Mouse (Mus musculus) intestine, embryonic 14.5 days (tissue): ENCODE measurements around the gene Nfs1. TPM values are rescaled to one million over a fixed set of nuclear protein-coding genes. Genes with fewer than 3 reads are reported as not detected.
A peak's percentile ranks its signal among the peaks of the same experiment; 100 is the strongest.
"Not testable (repeated sequence)": the region's sequence is repeated elsewhere in the genome, so short reads cannot be mapped to it uniquely, and the experiment has no call there.

Experiments used
- ATAC-seq: fragments of 200-750 bp; cut with Nextera tagmentation; replicated peaks from 2 replicates; pipeline ENCODE4 v1.8.0; 2017; ENCODE audit warnings: low read depth, moderate number of reproducible peaks, moderate TSS enrichment, moderate library complexity; ENCODE audit not compliant: low FRiP score, low TSS enrichment
- DNase-seq: peaks from one replicate; pipeline ENCODE4 v3.0.0-alpha.2; 2018; ENCODE audit warnings: low spot score
- H3K27ac ChIP-seq: fragments of 300-500 bp; sonication (generic); 2 replicates; pipeline ENCODE4 v1.5.1; 2014; ENCODE audit warnings: low read depth, mild to moderate bottlenecking, control low read depth
- H3K27me3 ChIP-seq: fragments of 300-500 bp; sonication (generic); replicated peaks from 2 replicates; pipeline ENCODE4 v1.6.1; 2014; ENCODE audit warnings: low read length, control low read depth; ENCODE audit not compliant: control insufficient read depth, insufficient read depth
- H3K36me3 ChIP-seq: fragments of 300-500 bp; sonication (generic); 2 replicates; pipeline ENCODE4 v1.6.1; 2014; ENCODE audit warnings: low read length, control low read depth; ENCODE audit not compliant: control insufficient read depth, insufficient read depth
- H3K4me1 ChIP-seq: fragments of 300-500 bp; sonication (generic); replicated peaks from 2 replicates; pipeline ENCODE4 v1.6.1; 2014; ENCODE audit warnings: low read length, control low read depth, mixed read lengths; ENCODE audit not compliant: control insufficient read depth, insufficient read depth
- H3K4me2 ChIP-seq: fragments of 300-500 bp; sonication (generic); 2 replicates; pipeline ENCODE4 v1.6.1; 2014; ENCODE audit warnings: low read length
- H3K4me3 ChIP-seq: fragments of 300-500 bp; sonication (generic); 2 replicates; pipeline ENCODE4 v1.5.1; 2014; ENCODE audit warnings: low read depth, low read length, control low read depth, mixed read lengths
- H3K9ac ChIP-seq: fragments of 300-500 bp; sonication (generic); 2 replicates; pipeline ENCODE4 v1.6.1; 2014; ENCODE audit warnings: mild to moderate bottlenecking, low read length
- H3K9me3 ChIP-seq: fragments of 300-500 bp; sonication (generic); 2 replicates; pipeline ENCODE4 v1.6.1; 2016; ENCODE audit warnings: low read length, control low read depth; ENCODE audit not compliant: control insufficient read depth
- WGBS: fragments of 180-500 bp; shearing (Covaris S2); extraction: QIAGEN DNeasy Blood & Tissue Kit; methylation state at CpG from one replicate; pipeline ENCODE4 v1.1.7; 2014; 5-methylcytosine and 5-hydroxymethylcytosine counted together
- polyA plus RNA-seq: library from polyadenylated mRNA; unstranded; fragments of >200 nt; fragmentation: Nextera tagmentation; extraction: Ambion mirVana; gene quantifications from 2 replicates; pipeline ENCODE4 v1.2.1, GENCODE M21; 2014

The Nfs1 gene
- polyA plus RNA-seq, 1 experiment from 2014 or later = 51.1 TPM

- H3K4me2 ChIP-seq = no peak within 1 kb of the TSS
- ATAC-seq (no peak), DNase-seq (no peak)
- H3K27me3 ChIP-seq = no peaks in the 10 kb centered on the region
- no peaks in the 10 kb centered on the region for H3K4me1 ChIP-seq
- no peaks in the 10 kb centered on the region for H3K9me3 ChIP-seq
- H3K36me3 ChIP-seq = peaks cover 39% of the 10 kb centered on the region
- H3K27ac ChIP-seq = no peak within 1 kb of the TSS
- 94% methylated on average over 5 of the region's 5 CpGs for WGBS
- no peak within 1 kb of the TSS for H3K9ac ChIP-seq
- no peak within 1 kb of the TSS for H3K4me3 ChIP-seq
Measured at GRCm38 (mm10) chr2:156126992-156127391, 17.0 kb downstream of the Nfs1 start, which contains the start of gene Gm28036. TSS of gene Gm28036 (minus strand) at chr2:156127092.

DNA sequence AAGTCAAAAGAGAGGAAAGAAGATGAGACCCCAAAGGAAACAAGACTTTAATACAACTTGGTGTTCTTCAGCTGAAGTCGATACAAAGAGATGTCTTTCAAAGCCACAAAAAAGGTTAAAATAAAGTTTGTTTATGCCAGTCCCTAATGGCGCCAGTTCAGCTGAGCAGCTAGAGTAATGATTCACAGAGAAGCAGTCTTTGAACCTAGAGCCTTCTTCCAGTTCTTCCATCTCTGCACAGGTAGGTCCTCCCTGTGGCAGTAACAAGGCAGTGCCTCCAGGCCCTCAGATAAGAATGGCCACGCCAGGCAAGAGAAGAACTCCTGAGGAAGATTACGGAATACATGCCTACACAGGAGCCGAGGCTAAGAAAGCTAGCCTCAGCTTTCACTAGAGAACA is 20.3 kb downstream of the Nfs1 start:
- Histone ChIP-seq H3K27me3 (no peaks in the 10 kb centered on the region), H3K27ac (no peak overlapping the region), H3K9ac (no peak overlapping the region), H3K36me3 (peaks cover 32% of the 10 kb centered on the region), H3K4me1 (no peaks in the 10 kb centered on the region), H3K4me2 (no peak overlapping the region), H3K9me3 (no peaks in the 10 kb centered on the region), H3K4me3 (no peak overlapping the region)
- DNase-seq = no peak
- whole genome bisulfite sequencing = 94% methylated on average over 5 of the region's 5 CpGs
- ATAC-seq = no peak

DNA sequence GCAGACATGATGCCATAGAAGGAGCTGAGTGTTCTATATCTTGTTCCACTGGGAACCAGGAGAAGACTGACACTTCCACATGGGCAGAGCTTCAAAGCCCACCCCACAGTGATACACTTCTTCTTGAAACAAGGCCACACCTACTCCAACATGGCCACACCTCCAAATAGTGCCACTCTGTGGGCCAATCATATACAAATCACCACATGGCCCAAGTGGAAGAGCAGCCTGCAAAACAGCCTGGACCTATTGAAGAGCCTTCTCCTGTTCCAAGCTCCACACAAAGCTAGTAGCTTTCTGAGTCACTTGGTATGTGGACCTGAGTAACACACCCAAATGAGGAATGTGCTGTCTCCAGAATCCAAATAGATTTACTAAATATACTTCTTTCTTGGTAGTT is 24.4 kb downstream of the Nfs1 start:
- Histone ChIP-seq H3K4me2 (no peak overlapping the region), H3K27me3 (no peaks in the 10 kb centered on the region), H3K27ac (no peak overlapping the region), H3K9me3 (no peaks in the 10 kb centered on the region), H3K36me3 (peaks cover 10% of the 10 kb centered on the region), H3K4me1 (no peaks in the 10 kb centered on the region), H3K9ac (no peak overlapping the region), H3K4me3 (no peak overlapping the region)
- ATAC-seq = no peak
- DNase-seq = no peak

DNA sequence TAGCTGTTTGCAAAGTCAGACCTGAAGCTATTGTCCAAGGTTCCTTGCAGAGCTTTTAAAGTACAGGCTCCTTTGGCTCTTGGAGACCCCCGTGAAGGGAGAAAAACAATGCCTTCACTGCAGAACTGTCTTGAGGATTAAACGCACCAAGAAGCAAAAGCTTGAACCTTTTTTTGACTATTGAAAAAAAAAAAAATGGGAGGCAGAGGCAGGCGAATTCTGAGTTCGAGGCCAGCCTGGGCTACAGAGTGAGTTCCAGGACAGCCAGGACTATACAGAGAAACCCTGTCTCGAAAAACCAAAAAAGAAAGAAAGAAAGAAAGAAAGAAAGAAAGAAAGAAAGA is 31.9 kb downstream of the Nfs1 start:
- not testable (repeated sequence) for H3K36me3 ChIP-seq, H3K27ac ChIP-seq, H3K27me3 ChIP-seq, H3K4me1 ChIP-seq, H3K9me3 ChIP-seq, ATAC-seq, DNase-seq
- peak overlapping the region; percentile 97 for H3K4me3 ChIP-seq
- 29% methylated on average over 5 of the region's 5 CpGs for WGBS
- peak overlapping the region; percentile 97 for H3K9ac ChIP-seq
- H3K4me2 ChIP-seq = peak overlapping the region; percentile 47

GRCm38 (mm10) chr2:156111358-156112079 is 32.5 kb downstream of the Nfs1 start, which contains the start of the genes Cpne1 and Rbm12:
TSS of gene Cpne1 (minus strand) at chr2:156111965.
TSS of gene Rbm12 (minus strand) at chr2:156111978.
- WGBS = under 1% methylated on average over 62 of the region's 74 CpGs
- peak; percentile 98 for DNase-seq

DNA sequence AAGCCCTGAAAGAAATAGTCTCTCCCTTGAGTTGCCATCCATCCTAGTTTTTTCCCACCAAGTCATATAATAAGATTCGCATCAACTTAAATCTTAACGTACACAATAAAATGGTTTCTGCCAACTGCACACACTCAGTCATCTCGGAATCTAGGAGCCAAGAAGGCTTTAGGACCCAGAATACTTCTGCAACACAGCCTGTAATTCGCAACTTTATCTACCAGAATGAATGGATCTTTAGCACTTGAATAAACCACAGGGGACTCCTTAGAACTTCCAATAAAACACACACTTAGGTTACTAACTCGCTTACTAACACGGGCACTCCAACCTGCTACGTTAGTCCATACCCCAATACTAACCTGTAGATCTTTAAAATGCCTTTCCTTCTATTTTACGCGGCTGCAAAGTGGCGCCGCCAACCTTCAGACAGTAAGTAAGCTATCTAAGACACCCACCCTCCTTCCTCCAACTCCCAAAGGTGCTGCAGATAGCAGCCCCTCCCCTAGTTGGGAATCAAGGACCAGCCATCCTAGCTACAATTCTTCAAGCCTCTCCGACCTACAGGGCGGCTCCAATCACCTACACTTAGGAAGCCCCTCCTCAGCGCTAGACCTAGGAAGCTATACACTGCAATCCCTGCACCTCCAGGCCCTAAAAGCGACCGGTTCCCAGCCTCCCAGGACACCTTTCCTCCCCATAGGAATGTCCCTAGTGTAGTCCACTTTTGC is 33.2 kb downstream of the Nfs1 start:
- Histone ChIP-seq H3K27me3 (no peaks in the 10 kb centered on the region), H3K9ac (peak overlapping the region; percentile 97), H3K4me1 (peaks cover 9% of the 10 kb centered on the region), H3K9me3 (no peaks in the 10 kb centered on the region), H3K36me3 (peaks cover 12% of the 10 kb centered on the region), H3K4me2 (peak overlapping the region; percentile 83), H3K27ac (peak overlapping the region; percentile 92), H3K4me3 (peak overlapping the region; percentile 97)
- DNase-seq (no peak), ATAC-seq (peak; percentile 67)
- WGBS = under 1% methylated on average over 16 of the region's 16 CpGs

More at GRCm38 (mm10) chr2:156111358-156112079, 32.5 kb downstream of the Nfs1 start, which contains the start of the genes Cpne1 and Rbm12:
- Histone ChIP-seq H3K27ac (peak within 1 kb of the TSS; percentile 92), H3K9me3 (no peaks in the 10 kb centered on the region), H3K4me2 (peak within 1 kb of the TSS; percentile 83), H3K4me1 (peaks cover 9% of the 10 kb centered on the region), H3K27me3 (no peaks in the 10 kb centered on the region), H3K9ac (peak within 1 kb of the TSS; percentile 97), H3K4me3 (peak within 1 kb of the TSS; percentile 97), H3K36me3 (peaks cover 5% of the 10 kb centered on the region)
- ATAC-seq = peak; percentile 94

DNA sequence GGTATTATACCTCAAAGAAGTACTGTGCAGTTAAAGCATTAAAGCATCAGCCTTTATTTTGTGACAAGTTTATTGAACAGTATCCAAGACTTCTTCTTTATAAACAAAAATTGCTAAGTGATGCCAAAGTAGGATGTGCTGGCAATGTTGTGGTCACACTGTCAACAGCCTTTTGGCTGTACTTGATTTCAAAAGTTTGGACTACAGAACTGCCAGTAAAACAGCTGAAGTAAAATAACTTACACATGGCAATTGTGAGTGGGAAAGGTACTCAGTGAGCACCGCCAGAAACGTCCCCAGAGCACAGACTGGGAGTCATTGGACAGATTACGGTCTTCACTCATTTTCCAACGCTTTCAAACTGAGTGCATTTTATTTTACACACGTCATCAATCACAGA is 52.1 kb downstream of the Nfs1 start:
- Histone ChIP-seq H3K4me1 (no peaks in the 10 kb centered on the region), H3K27me3 (no peaks in the 10 kb centered on the region), H3K36me3 (peaks cover 46% of the 10 kb centered on the region), H3K4me2 (no peak overlapping the region), H3K9ac (no peak overlapping the region), H3K27ac (no peak overlapping the region), H3K9me3 (no peaks in the 10 kb centered on the region), H3K4me3 (no peak overlapping the region)
- WGBS = 75% methylated on average over 5 of the region's 5 CpGs
- no peak for DNase-seq
- no peak for ATAC-seq

GRCm38 (mm10) chr2:156089799-156090198 is 54.2 kb downstream of the Nfs1 start:
- 87% methylated on average over 1 of the region's 1 CpGs for WGBS
- no peak overlapping the region for H3K4me2 ChIP-seq
- no peak for DNase-seq

More at GRCm38 (mm10) chr2:156089799-156090198, 54.2 kb downstream of the Nfs1 start:
- no peaks in the 10 kb centered on the region for H3K27me3 ChIP-seq
- H3K9me3 ChIP-seq = no peaks in the 10 kb centered on the region
- no peak overlapping the region for H3K9ac ChIP-seq
- ATAC-seq = no peak
- H3K4me3 ChIP-seq = no peak overlapping the region
- no peak overlapping the region for H3K27ac ChIP-seq
- H3K4me1 ChIP-seq = no peaks in the 10 kb centered on the region
- peaks cover 24% of the 10 kb centered on the region for H3K36me3 ChIP-seq
